Mouse (Mus musculus) bone marrow, adult 2 months (tissue): ENCODE data around the gene Ppp4r3a.

Experiments used
- CTCF ChIP-seq: fragments of 200-500 bp; IDR thresholded peaks from 2 replicates; pipeline ENCODE4 v1.5.1; 2011; ENCODE audit warnings: low read length, control low read depth; ENCODE audit not compliant: control insufficient read depth, insufficient read depth
- POLR2A ChIP-seq: fragments of 200-500 bp; IDR thresholded peaks from 2 replicates; pipeline ENCODE4 v1.6.1; 2011; ENCODE audit warnings: low read depth, mild to moderate bottlenecking, control low read depth, low read length, borderline replicate concordance; ENCODE audit not compliant: control insufficient read depth

DNA sequence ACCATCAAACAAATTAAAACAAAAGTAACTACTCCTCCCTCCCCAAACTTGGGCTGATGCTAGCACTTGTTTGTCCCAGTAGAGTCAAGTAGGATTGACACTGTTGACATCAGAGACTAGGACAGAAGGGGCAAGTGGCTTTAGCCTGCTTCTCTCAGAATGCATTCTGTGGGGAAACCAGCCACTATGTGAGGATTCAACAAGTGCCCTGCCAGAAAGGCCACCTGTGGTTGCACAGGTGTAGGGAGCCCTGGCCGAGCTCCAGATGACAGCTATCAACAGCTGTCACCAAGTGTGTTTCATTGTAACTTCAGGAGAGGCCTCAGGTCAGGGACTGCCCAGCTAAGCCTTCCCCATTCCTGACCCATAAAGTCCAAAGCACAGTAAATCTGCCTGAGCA is 6.5 kb upstream of the Ppp4r3a start:
- TF ChIP-seq POLR2A: no peak
- no peak for TF ChIP-seq CTCF
